Mouse (Mus musculus) limb, embryonic 14.5 days (tissue): ENCODE results near the gene Ifi35. TPM values are rescaled to one million over a fixed set of nuclear protein-coding genes. Genes with fewer than 3 reads are reported as not detected.

Experiments used
- ATAC-seq: fragments of 200-750 bp; cut with Nextera tagmentation; 2 replicates; pipeline ENCODE4 v1.8.0; 2017; ENCODE audit warnings: low read depth, moderate number of reproducible peaks, moderate TSS enrichment; ENCODE audit not compliant: low FRiP score
- DNase-seq: peaks from one replicate; pipeline ENCODE4 v3.0.0-alpha.2; 2015; ENCODE audit warnings: low spot score
- H3K27ac ChIP-seq: fragments of 300-500 bp; sonication (generic); replicated peaks from 2 replicates; pipeline ENCODE4 v1.5.1; 2014; ENCODE audit warnings: low read depth, mild to moderate bottlenecking, low read length, moderate library complexity, mixed read lengths
- H3K27me3 ChIP-seq: fragments of 300-500 bp; sonication (generic); 2 replicates; pipeline ENCODE4 v1.6.1; 2014; ENCODE audit warnings: low read length, mixed read lengths; ENCODE audit not compliant: control insufficient read depth, insufficient read depth
- H3K36me3 ChIP-seq: fragments of 300-500 bp; sonication (generic); 2 replicates; pipeline ENCODE4 v1.6.1; 2014; ENCODE audit warnings: mild to moderate bottlenecking, low read length, moderate library complexity, mixed read lengths; ENCODE audit not compliant: control insufficient read depth, insufficient read depth
- H3K4me1 ChIP-seq: fragments of 300-500 bp; sonication (generic); 2 replicates; pipeline ENCODE4 v1.6.1; 2014; ENCODE audit warnings: antibody characterized with exemption, low read length, mixed read lengths; ENCODE audit not compliant: control insufficient read depth, insufficient read depth
- H3K4me2 ChIP-seq: fragments of 300-500 bp; sonication (generic); replicated peaks from 2 replicates; pipeline ENCODE4 v1.6.1; 2014; ENCODE audit warnings: low read depth, mild to moderate bottlenecking, low read length, moderate library complexity; ENCODE audit not compliant: severe bottlenecking
- H3K4me3 ChIP-seq: fragments of 300-500 bp; sonication (generic); replicated peaks from 2 replicates; pipeline ENCODE4 v1.5.1; 2014; ENCODE audit warnings: low read length
- H3K9ac ChIP-seq: fragments of 300-500 bp; sonication (generic); 2 replicates; pipeline ENCODE4 v1.6.1; 2014; ENCODE audit warnings: mild to moderate bottlenecking, low read depth, low read length, moderate library complexity; ENCODE audit not compliant: severe bottlenecking
- H3K9me3 ChIP-seq: fragments of 300-500 bp; sonication (generic); 2 replicates; pipeline ENCODE4 v1.6.1; 2016; ENCODE audit warnings: low read length; ENCODE audit not compliant: control insufficient read depth
- POLR2A ChIP-seq: fragments of 200-500 bp; IDR thresholded peaks from 2 replicates; pipeline ENCODE4 v1.8.0; 2012; ENCODE audit warnings: inconsistent platforms, mild to moderate bottlenecking, moderate library complexity, borderline replicate concordance; ENCODE audit not compliant: insufficient read depth, insufficient read length; ENCODE audit errors: extremely low read depth
- WGBS: fragments of 180-500 bp; shearing (Covaris S2); extraction: QIAGEN DNeasy Blood & Tissue Kit; methylation state at CpG from one replicate; pipeline ENCODE4 v1.1.7; 2014; 5-methylcytosine and 5-hydroxymethylcytosine counted together
- polyA plus RNA-seq, 2 experiments: library from polyadenylated mRNA; depleted of rRNA in 1 of 2; stranded (reverse) in 1 of 2; unstranded in 1 of 2; fragments of >200 nt; fragmentation: Nextera tagmentation in 1 of 2; extraction: Ambion mirVana in 1 of 2; gene quantifications; 2 replicates each; pipeline versions ENCODE4 v1.2.1 to v1.2.3; 2012 to 2014

Gene Ifi35
- polyA plus RNA-seq, 2 experiments, result 15.2 to 16.7 TPM

DNA sequence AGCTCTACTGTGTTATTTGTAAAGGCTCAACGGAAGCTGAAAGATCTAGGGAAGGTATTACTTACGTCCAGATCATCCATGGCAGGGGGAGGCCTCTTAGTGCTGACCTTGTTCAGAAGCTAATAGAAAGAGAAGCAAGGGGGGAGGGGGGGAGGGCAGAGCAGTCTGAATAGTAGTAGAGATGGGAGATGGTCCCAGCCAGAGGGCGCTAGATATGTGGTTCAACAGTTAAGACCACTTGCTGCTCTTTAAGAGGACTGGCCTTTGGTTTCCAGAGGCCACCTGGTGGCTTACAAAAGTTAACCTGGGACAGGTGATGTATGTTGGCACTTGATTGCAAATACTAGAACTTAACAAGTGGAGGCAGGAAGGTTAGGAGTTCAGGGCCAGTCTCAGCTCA, 28.6 kb upstream of the Ifi35 start:
- DNase-seq (no peak), ATAC-seq (no peak)
- no peaks in the 10 kb centered on the region for H3K9me3 ChIP-seq
- no peak overlapping the region for H3K4me3 ChIP-seq
- TF ChIP-seq POLR2A, result no peak
- no peaks in the 10 kb centered on the region for H3K36me3 ChIP-seq
- peaks cover 15% of the 10 kb centered on the region for H3K4me1 ChIP-seq
- H3K4me2 ChIP-seq, result no peak overlapping the region
- WGBS, result 33% methylated on average over 3 of the region's 3 CpGs
- H3K27me3 ChIP-seq, result no peaks in the 10 kb centered on the region
- no peak overlapping the region for H3K27ac ChIP-seq
- no peak overlapping the region for H3K9ac ChIP-seq

DNA sequence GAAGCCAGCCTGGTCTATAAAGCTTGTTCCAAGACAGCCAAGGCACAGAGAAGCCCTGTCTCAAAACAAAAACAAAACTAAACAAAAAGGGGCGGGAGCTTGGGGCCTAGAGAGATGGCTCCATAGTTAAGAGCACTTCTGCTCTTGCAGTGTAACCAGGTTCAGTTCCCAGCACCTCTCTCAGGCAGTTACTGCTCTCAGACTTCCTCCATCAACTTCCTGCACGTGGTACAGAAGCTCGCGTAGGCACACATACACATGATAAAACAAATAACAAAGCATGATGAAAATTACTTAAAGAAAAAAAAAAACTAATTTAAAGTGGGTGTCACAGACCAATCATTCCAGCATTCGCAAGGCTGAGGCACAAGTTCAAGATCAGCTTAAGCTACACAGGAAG, 28.1 kb upstream of the Ifi35 start:
- no peak for TF ChIP-seq POLR2A
- Histone ChIP-seq H3K27me3 (no peaks in the 10 kb centered on the region), H3K27ac (no peak overlapping the region), H3K36me3 (no peaks in the 10 kb centered on the region), H3K4me1 (peaks cover 15% of the 10 kb centered on the region), H3K9ac (no peak overlapping the region), H3K4me3 (no peak overlapping the region), H3K4me2 (no peak overlapping the region), H3K9me3 (no peaks in the 10 kb centered on the region)
- ATAC-seq (no peak), DNase-seq (no peak)
- 87% methylated on average over 5 of the region's 5 CpGs for WGBS

DNA sequence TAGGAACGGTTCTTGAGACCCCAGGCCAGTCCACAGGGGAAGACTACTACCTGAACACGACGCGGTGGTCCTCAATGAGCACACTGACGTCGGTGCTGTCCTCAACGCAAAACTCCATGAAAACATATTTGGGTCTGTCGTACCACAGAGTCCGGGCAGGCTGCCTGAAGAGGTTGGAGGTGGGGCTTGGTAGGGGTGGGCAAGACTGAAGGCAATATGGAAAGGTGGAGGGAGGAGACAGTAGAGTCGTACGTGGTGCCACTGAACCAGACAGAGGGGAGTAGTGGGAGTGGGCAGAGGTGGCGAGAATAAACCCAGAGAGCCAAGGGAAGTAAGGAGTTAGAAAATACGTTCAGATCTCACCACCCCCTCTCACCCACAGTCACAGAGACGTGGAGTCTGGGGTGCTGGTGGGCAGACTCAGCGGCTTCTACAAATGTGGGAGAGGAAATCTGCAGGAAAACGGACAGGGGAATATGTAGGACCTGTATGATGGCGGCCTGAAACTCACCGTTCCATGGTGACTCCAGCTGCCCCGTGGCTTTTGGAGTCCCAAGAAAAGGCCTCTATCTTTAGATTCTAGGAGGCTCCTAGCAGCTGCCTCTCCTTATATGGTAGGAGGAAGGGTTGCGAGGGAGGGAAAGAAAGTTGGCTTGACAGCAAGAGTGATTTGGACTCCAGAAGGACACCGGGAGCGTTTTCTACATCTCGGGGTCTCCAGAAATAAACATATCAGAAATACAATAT, 23.9 kb upstream of the Ifi35 start, which contains the start of gene Gm27029:
Gene Gm27029, minus strand, starts transcription at position 692 of the 747 bp plus-strand sequence.
- Histone ChIP-seq H3K4me3 (peak within 1 kb of the TSS; percentile 97), H3K4me1 (peaks cover 19% of the 10 kb centered on the region), H3K27me3 (no peaks in the 10 kb centered on the region), H3K4me2 (peak within 1 kb of the TSS; percentile 82), H3K36me3 (peaks cover under 1% of the 10 kb centered on the region), H3K27ac (peak within 1 kb of the TSS; percentile 72), H3K9me3 (no peaks in the 10 kb centered on the region), H3K9ac (peak within 1 kb of the TSS; percentile 73)
- DNase-seq (no peak), ATAC-seq (peak; percentile 76)
- 4% methylated on average over 23 of the region's 23 CpGs for WGBS
- no peak for TF ChIP-seq POLR2A

DNA sequence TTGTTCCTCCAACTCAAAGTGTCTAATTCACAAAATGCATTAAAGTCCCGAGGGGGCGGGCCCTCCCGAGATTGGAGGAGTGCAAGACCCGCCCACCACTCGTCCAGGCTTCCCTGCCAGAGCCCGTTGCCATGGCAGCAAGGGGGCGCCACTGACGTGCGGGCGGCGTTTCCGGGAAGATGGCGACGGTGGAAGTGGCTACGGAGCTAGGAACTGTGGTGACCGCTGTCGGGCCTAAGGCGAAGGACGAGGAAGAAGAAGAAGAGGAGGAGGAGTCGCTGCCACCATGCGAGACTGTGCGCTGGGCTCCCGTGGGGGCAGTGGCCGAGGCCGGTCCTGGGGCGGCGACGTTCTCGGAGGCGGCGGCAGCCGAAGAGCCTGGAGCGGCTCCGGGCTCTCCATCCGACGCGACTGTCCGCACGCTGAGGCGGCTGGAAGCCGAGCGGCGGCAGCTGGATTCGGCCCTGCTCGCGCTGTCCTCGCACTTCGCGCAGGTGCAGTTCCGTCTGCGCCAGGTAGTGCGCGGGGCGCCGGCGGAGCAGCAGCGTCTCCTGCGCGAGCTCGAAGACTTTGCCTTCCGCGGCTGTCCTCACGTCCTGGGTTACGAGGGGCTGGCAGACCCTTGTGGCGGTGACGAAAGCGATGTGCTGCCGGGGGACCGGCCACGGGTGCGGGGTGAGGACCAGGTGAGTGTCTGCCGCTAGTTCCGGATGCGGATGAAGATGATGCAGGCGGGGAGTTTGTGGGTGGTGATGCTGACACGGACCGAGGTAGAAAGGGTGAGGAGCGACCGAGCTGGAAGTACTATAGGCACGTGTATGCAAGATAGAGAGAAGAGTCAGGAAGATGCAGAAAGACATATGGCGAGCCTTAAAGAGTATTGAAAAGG, 23.0 kb upstream of the Ifi35 start, which contains the start of the genes Rundc1 and Ptges3l:
Gene Rundc1, plus strand, starts transcription at position 161 of the 889 bp plus-strand sequence.
Gene Ptges3l, minus strand, starts transcription at position 409 of the 889 bp plus-strand sequence.
- H3K36me3 ChIP-seq, result peaks cover 10% of the 10 kb centered on the region
- peak; percentile 50; the same call in 1 of the 2 replicates for TF ChIP-seq POLR2A
- peak within 1 kb of the TSS; percentile 72 for H3K27ac ChIP-seq
- peak; percentile 95 for ATAC-seq
- H3K27me3 ChIP-seq, result no peaks in the 10 kb centered on the region
- DNase-seq, result peak; percentile 97
- peak within 1 kb of the TSS; percentile 82 for H3K4me2 ChIP-seq
- peak within 1 kb of the TSS; percentile 73 for H3K9ac ChIP-seq
- WGBS, result 1% methylated on average over 72 of the region's 81 CpGs
- H3K4me3 ChIP-seq, result peak within 1 kb of the TSS; percentile 97
- peaks cover 19% of the 10 kb centered on the region for H3K4me1 ChIP-seq
- H3K9me3 ChIP-seq, result no peaks in the 10 kb centered on the region

DNA sequence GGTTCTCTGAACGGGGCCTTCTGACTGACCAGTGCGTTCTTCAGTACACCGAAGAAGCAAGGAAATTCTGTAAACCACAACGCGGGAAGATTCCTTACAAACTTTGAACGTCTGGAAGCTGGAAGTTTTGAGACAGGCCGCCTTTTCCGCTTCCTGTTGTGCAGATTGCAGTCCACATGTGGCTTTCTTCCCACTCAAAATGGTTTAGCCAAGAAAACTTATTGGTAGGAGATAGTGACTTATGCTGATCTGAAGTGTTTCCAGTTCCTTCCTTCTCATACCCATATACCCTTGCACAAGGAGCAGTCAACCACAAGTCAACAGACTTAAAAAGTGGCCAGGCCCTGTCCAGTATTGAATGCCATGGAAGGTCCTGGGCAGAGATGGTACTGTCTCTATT, 22.0 kb upstream of the Ifi35 start:
- 61% methylated on average over 8 of the region's 8 CpGs for WGBS
- peaks cover 19% of the 10 kb centered on the region for H3K36me3 ChIP-seq
- TF ChIP-seq POLR2A, result no peak
- no peak for DNase-seq
- H3K4me3 ChIP-seq, result peak overlapping the region; percentile 97
- H3K27me3 ChIP-seq, result no peaks in the 10 kb centered on the region
- H3K4me1 ChIP-seq, result peaks cover 19% of the 10 kb centered on the region
- no peak overlapping the region for H3K27ac ChIP-seq
- no peaks in the 10 kb centered on the region for H3K9me3 ChIP-seq
- ATAC-seq, result no peak
- H3K9ac ChIP-seq, result 0 out of 2 replicates have a peak overlapping the region, but pooled peaks have one; percentile 73
- peak overlapping the region; percentile 82 for H3K4me2 ChIP-seq
